Mouse (Mus musculus) frontal cortex, postnatal 25 days (tissue): ENCODE data around the gene Actr1a.
A peak's percentile ranks its signal among the peaks of the same experiment; 100 is the strongest.

Experiments
- DNase-seq, 2 experiments: peaks; one replicate each; pipeline ENCODE4 v3.0.0; 2022; ENCODE audit warnings: low spot score in 2 of 2

Actr1a gene

GRCm38 (mm10) chr19:46350168-46350932, 45.2 kb downstream of the Actr1a start, which contains the start of gene 2310034G01Rik:
Gene 2310034G01Rik, minus strand, starts transcription at chr19:46350302.
- no peak for DNase-seq

GRCm38 (mm10) chr19:46349550-46349949, 46.0 kb downstream of the Actr1a start:
- no peak for DNase-seq

- peak; percentile 70 to 85 for DNase-seq
Observed at GRCm38 (mm10) chr19:46348761-46349458, 46.6 kb downstream of the Actr1a start.

GRCm38 (mm10) chr19:46347936-46348668, 47.4 kb downstream of the Actr1a start:
- no peak for DNase-seq

- no peak for DNase-seq
Observed at GRCm38 (mm10) chr19:46347146-46347545, 48.4 kb downstream of the Actr1a start.

DNA sequence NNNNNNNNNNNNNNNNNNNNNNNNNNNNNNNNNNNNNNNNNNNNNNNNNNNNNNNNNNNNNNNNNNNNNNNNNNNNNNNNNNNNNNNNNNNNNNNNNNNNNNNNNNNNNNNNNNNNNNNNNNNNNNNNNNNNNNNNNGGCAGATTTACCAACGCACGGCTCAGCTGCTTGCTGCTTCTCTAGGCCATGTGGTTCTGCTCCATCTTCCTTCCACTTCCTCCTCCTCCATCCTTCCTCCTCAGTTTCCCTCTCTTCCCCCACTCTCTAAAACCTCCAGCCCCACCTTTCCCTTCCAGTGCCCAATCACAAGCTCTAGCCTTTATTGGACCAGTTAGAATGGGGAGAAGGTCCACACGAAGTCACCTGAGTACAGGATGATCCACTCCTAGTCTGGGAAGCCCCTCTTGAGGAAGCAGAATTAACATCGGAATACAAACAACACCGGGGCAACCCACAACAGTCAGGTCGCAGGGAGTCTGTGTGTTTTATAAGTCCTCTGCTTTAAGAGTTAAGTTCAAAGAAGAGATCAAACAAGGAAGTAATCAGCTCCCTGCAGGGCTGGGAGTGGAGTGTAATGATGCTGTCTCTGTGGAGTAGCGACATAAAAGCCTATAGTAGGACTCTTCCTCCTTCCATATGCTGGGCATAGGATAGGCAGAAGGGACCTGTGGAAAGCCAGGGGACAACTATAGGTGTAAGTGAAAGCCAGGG, 50.7 kb downstream of the Actr1a start:
- DNase-seq: no peak

DNA sequence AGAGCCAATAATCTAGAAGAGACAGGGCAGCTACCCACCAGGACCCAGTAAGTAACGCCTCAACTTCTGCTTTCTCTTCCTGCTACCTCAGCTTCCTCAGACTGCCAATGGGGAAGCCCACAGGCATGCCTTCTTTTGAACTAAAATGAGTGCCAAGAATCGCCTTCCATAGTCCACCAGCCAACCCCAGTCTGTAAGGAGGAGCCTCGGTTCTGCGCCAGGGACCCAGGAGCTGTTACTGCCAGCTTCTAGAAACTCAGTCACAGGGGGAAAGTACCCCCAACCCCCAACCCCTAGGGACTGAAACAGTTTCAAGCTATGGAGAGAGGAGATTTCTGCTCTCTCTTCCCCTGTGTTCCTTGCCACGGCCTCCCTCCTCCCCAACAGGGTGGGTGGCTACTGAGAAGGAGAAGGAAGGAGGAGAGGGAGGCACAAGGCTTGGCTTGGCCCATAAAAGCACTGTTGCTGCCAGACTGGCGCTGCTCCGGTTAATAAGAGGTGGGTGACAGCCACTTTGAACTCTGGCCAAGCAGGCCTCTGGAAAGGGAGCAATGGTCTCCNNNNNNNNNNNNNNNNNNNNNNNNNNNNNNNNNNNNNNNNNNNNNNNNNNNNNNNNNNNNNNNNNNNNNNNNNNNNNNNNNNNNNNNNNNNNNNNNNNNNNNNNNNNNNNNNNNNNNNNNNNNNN, 56.1 kb downstream of the Actr1a start:
- no peak for DNase-seq

- no peak for DNase-seq
Observed at GRCm38 (mm10) chr19:46338942-46339286, 56.6 kb downstream of the Actr1a start.

DNA sequence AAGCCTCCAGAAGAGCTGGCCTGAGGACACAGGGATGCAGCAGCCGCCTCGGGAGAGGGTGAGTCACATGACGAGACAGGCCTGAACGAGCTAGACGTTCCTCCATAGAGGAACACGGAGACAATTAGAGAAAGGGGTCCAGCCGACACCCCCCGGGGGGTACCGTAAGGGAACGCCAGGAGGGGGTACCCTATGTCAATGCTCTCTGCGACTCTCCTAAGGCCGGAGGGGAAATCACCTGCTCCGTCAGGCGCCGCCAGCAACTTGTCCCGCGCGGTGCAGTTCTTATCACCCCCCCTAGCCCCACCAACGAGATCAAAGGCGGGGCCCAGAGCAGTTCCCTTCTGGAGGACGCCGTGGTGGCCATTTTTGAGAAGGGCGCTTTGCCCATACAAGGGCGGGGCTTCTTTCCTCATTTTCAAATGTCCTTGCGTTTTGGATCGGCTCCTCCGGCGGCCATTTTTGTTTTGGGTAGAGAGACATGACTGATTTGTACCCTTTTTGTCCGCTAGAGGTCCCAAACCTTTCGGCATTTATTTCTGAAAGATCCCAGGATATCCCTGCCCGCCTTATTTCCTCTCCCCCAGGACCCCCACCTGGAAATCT, 57.1 kb downstream of the Actr1a start, which contains the start of gene Cuedc2:
Cuedc2 (minus strand) TSS at position 372 of the 606 bp plus-strand sequence.
- peak; percentile 99 for DNase-seq

DNA sequence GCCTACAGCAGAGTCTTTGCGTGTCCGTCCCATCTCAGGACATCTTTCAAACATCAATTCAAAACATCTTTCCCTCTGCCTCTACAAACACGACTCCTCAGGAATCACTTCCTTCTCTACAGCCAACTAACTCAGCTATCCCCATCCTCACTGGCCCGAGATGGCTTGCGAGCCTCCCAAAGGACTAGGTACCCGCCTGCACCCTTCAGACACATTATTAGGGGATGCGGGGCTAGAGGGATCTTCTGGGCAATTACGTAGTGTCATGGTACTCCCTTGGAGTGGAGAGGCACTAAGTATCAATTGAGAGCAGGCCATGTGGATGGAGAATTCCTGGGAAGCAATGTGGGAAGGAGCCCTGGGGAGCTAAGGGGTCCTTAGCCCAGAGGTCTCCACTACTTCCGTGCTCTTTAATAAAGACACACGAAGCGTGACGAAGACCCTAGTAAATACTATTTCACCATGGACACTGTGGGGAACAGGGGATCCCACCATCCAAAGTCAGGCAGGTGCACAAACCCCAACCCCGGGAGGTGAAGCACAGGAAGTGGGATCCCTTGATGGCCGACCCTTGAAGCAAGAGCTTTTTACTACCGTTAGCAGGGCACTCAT, 57.7 kb downstream of the Actr1a start:
- DNase-seq: no peak

DNA sequence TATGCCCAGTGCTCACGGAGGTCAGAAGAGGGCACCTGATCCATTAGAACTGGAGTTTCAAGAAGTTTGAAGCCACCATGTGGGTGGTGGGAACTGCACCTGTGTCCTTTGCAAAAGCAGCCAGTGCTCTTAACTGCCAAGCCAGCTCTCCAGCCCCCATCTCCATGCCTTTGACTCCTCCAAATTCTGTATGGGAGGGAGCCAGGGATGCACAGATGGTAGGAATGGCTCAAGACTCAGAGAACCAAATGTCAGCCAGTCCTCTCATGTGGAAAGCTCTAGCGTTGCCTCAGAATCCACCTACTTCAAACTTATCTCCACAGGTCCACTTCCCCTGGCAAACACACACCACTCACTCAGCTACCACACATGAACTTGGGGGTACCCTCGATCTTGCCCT, 61.6 kb downstream of the Actr1a start:
- DNase-seq: no peak

- DNase-seq: no peak
Observed at GRCm38 (mm10) chr19:46332721-46333339, 62.7 kb downstream of the Actr1a start.

GRCm38 (mm10) chr19:46331936-46332335, 63.6 kb downstream of the Actr1a start:
- no peak for DNase-seq

DNA sequence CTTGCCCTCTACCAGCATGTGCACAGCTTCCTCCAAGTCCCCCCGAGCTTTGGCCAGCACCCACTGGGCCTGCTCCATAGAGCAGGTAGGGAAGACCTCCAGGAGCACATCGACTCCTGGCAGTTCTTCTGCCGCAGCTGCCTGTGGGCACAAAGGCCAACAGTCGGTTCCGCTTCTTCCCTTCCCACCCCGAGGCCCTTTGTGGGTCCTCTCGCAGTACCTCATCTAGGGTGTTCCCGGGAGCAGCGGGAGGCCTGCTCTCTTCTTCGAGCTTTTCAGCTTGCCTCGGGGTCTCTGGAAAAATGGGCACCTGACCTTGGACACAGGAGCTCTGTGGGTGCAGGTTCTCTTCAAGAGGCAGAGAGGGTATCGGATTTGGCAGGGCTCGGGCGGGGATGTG, 64.2 kb downstream of the Actr1a start:
- DNase-seq: no peak

GRCm38 (mm10) chr19:46330696-46331095, 64.9 kb downstream of the Actr1a start:
- no peak for DNase-seq

DNA sequence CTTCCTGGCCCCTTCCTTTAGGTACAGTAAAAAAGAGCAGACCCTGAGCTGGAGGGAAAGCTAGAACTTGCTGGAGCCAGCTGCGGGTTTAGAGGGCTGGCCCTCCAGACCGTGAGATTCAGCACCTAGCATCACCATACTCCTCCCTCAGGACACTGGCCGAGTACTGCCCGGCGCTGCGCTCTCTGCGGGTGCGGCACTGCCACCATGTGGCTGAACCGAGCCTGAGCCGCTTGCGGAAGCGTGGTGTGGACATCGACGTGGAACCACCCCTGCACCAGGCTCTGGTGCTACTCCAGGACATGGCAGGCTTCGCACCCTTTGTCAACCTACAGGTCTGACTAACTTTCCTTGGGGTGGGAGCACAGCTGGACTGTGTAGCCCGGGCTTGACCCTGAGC, 65.6 kb downstream of the Actr1a start:
- peak; percentile 66 to 71 for DNase-seq

GRCm38 (mm10) chr19:46329031-46329641, 66.4 kb downstream of the Actr1a start:
- no peak for DNase-seq

DNA sequence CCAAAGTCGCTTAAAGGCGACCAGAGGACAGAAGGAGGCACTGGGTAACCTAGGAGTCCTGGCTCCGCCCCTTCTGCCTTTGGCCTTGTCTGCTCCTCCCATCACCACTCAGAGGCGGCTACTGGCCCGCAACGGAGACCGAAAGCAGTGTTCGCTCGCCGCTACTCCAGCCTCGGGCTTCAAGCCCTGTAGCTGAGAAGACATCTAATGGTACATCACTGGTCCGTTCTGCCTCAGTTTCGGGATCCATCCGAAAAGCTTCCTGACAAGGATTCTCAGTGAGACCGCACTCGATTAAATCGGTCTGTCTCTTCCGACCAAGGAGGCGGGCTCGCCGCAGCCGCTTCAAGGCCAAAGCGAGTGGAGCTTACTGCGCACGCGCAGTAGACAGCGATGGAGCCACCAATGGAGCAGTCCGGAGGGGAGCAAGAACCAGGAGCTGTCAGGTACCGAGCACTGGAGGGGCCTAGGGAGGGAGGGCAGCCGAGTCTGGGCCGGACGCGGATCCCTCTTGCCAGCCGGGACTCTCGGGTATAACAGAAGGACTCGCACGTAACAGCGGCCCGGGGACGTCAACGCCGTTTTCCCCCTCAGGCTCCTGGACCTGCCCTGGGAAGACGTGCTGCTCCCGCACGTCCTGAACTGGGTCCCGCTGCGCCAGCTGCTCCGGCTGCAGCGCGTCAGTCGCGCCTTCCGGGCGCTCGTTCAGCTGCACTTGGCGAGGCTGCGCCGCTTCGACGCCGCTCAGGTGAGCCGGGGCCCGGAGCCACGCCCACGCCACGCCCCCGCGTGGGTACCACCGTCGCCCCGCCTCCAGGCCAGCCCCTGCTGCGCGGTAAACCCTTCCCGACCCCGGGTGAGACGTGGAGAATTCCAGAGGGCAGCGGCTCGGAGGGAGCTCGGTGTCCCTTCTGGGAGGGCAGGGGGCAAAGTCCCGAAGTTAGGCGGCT, 67.2 kb downstream of the Actr1a start, which contains the start of gene Fbxl15:
Fbxl15 (plus strand) TSS at position 104 of the 950 bp plus-strand sequence.
- peak; percentile 90 to 94 for DNase-seq
